Comparison of ENCODE assay signal across 1 mouse cellular context in genomic region chr5:115212861-115213260, GRCm38 (mm10).
TF ChIP-seq lines count a peak whose summit lies in the region.

No protein-coding gene starts in this region.

TF ChIP-seq in MEL, 35 proteins besides CTCF, POLR2A, EP300 and RAD21:
- TF ChIP-seq ZNF384 (IDR thresholded peaks at IDR 0.05; ENCODE audit: low read depth, low read length): 0 out of 2 replicates have a peak, but pooled peaks have one; percentile 15
- no peak for TF ChIP-seq MAFK (IDR thresholded peaks at IDR 0.05; ENCODE audit: borderline replicate concordance, low read depth, low read length)
- TF ChIP-seq BHLHE40 (IDR thresholded peaks at IDR 0.05; ENCODE audit: borderline replicate concordance, low read depth, low read length): no peak
